Mouse (Mus musculus) E14TG2a.4 (cell line): ENCODE measurements around the gene Slc22a20.

Source experiments
- CTCF ChIP-seq: conservative IDR thresholded peaks from 2 replicates; pipeline ENCODE4 v1.5.1; 2014; ENCODE audit warnings: low read length
- POU5F1 ChIP-seq: IDR thresholded peaks from 2 replicates; pipeline ENCODE4 v1.6.1; 2014; ENCODE audit warnings: low read length, borderline replicate concordance

GRCm38 (mm10) chr19:5929634-5930596 lies 56.0 kb downstream of the Slc22a20 start:
- TF ChIP-seq CTCF (no peak), POU5F1 (no peak)
